Mouse (Mus musculus): ENCODE measurements at regions not wholly inside any gene's neighbourhood (a gene's known extent, or its start where the extent isn't known, plus 50 kb on each side); places are given as distances from the start of the nearest gene placed in this dataset.

DNA sequence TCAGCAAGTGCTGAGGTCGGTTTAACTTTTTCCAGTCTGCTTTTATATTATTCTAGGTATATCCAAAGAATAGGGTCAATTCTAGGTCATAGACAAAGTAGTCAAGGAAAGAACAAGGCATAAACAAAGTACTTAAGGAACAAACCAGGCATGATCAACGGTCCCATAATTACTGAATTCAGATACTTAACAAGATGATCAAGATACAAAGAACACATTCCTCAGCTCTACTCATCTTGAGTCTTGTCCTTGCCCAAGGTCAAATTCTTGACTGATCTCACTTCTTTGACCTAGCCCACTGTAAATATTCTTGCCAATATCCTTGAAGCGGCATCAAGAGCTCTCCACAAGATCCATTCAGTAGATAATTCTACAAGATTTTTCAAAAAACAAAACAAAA lies 458.1 kb upstream of the Nr5a2 start:
- no peak for DNase-seq (ENCODE audit: low spot score)

DNA sequence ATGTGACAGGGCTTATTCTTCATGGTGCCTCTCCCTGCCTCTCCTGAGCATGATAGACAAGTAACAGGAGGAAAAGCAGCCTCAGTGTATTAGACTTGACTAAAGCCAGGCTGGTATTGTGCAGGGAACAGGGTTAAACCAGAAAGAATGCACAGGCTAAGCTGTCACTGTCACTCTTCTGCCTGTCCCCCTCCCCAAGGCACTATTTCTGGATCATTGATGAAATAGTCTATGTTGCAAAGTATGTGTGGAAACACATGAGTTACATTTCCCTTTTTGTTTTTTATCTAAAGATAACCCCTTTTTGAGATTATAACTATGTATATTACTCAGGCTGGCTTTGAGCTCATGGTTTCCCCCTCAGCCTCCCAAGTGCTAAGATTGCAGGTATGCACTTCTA lies 436.5 kb upstream of the Nr5a2 start:
- DNase-seq (ENCODE audit: low spot score): no peak

DNA sequence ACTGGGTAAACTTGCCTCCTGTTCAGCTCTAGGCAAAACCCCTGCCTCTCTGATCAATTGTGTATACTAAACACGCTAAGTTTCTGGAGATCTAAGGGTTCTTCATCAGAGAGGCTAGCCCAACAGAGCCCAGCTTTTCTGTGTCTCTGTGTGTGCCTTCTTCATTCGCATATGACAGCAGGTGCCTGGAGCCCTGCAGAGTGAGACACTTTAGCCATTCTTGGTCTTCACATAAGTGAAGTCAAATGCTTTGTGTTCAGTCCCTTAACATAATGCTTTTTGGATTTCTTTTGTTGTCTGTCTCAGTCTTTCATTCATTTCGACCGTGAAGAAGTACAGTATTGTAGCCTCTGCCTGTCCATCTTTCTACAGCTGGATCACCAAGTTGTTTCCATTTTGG lies 427.3 kb upstream of the Nr5a2 start:
- DNase-seq (ENCODE audit: low spot score): no peak

DNA sequence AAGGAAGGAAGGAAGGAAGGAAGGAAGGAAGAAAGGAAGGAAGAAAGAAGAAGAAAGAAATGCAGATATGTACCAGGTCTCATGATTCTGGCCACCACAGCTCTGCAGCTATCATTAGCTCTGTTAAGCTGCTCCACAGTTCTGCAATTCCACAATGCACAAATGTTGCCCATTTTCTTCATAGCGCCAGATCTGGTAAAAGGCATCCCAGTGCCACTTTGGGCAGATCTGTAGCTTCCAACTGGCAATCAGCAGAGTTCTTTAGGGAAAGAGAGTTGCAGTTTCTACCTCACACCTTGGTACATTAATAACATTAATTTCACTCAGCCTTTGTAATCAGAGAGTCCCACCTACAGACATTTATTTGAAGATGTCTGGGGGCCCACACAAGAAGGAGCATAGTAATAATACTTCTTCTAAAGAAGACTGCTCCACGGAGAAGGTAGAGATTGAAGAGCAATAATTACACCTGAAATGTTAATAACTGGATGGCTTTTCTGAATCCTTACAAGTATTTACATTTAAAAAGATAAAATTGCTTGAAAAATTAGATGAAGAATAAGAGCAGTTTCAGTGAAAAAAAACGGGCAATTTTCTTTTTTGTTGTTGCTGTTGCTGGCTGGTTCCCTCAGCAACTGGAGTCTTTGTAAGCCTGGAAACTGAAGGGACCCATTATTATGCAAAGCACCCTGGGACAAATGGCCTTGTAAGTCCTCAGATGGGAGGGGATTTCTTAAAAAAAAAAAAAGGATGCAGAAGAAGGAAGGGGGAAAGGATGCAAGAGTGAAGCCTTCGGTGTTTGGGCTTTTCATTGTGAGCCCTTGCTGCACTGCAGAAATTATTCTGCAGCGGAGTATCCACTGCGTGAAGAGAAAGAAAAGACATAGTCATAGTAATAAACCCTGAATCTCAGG lies 418.1 kb upstream of the Nr5a2 start:
- DNase-seq (ENCODE audit: low spot score): no peak

DNA sequence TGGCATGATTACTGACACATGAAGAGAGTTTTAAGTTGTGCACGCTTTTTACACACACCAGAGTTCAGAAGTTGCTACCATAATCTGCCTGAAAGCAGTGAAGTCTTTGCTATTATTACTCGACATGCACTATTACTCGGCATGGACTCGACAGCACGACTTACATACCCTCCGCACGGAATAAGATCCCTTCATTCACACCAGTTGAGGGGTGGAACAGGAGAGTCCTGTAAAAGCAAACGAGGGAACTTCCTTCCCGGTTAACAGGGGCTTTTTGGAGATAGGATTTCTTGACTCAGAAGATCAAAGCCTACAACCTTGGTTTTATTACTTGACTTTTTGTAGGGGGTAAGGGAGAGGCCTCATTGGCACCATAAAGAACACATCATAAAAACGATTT lies 416.4 kb upstream of the Nr5a2 start:
- DNase-seq (ENCODE audit: low spot score): no peak

DNA sequence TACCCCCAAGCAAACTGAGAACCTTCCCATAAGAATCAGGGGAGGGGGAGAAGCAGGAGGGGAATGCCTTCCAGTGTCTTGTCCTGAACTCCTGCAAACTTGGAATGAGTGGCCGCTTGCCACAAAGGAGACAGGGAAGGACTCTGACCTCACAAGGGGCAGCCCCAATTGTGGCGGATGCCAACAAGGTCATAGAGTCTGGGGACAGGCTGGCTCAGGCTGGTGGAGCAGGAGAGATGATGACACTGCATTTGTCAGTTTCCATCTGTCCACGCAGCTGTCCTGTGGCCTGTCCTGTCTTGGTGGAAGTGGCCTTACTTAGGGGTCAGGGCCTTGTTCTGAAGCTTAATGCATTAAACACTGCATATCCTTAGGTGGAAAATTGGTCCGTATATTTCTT lies 414.4 kb upstream of the Nr5a2 start:
- no peak for DNase-seq (ENCODE audit: low spot score)

DNA sequence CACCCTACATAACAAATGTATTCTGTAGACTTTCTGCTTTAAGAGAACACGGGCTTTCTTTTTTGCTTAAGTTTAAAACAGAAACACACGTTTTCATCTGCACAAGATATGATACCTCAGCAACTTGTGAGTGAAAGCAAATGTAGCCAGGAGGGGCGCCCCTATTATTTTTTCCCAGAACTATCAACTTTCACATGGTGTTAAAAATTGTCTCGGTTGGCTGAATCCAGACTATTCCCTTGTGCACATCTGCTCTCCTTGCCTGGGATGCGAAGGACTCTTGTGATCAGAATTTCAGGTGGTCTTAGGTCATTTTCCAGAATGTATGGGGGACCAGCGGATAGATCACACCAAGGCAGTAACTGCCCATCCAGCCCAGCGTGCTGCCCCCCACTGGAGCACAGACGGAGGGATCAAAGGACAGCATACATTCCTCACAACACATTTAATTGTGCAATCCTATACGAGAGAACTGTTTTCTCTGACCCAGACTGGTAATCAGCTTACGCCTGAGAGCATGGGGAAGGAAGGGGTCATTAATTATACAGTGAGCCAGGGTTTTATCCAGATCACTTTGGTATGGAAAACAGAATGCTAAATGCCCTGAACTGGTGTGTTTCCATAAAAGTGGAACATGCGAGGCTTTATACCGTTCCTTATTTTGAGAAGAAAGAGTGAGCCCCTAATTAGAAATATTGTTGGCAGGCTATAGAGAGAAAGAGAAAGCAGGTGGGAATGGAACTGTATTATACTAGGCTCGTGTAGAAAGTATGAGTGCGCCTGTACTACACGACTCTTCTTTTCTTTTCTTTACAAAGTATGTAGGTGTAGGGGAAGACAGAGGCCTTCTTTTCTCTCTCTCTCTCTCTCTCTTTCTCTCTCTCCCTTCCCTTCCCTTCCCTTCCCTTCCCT lies 413.5 kb upstream of the Nr5a2 start:
- DNase-seq (ENCODE audit: low spot score): no peak

DNA sequence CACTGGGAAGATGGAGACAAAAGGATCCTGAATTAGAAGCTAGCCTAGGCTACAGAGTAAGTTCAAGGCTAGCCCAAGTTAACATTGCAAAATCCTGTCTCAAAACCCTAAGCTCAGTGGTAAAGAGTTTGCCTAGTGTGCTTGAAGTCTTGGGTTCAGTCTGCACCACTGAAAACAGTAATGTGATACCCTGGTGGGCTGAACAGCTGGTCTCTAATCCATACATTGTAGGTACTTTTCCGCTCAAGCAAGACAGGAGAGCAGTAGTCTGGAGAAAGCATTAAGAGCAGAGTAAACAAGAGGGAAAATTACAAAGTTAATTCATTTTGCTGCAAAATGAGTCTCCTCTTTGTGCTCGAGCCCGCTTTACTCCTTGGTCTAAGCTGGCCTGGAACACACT lies 412.0 kb upstream of the Nr5a2 start:
- no peak for DNase-seq (ENCODE audit: low spot score)

DNA sequence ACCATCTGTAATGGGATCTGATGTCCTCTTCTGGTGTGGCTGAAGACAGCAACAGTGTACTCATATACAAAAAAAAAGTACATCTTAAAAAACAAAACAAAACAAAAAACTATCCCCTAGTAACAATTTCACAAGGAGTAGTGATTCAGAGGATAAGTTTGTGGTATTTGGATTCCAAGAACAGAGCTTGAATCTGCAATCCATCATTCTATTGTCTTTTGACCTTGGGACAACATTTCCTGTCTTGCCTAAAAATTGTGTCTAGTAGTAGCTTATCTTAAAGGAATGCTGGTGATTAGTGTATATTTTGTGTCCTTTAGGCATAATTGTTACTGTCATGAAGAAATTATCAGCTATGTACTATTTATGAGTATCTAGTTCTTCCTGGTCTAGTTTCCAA lies 404.1 kb upstream of the Nr5a2 start:
- no peak for DNase-seq (ENCODE audit: low spot score)

DNA sequence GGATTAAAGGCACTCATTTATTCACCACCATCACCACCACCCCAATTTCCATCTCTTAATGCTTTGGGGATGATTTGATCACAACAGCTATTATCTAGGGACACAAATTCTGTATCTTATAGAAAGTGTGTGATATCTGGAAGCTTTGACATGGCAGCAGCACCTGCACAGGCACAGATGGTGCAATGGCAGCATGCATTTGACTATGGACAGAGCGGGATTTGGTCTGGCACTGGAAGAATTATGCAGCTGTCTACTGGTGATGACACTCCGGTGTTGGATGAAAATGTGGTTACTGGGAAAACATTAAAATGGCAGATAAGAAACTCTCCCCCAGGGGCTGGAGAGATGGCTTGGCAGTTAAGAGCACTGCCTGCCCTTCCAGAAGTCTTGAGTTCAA lies 403.7 kb upstream of the Nr5a2 start:
- no peak for DNase-seq (ENCODE audit: low spot score)

DNA sequence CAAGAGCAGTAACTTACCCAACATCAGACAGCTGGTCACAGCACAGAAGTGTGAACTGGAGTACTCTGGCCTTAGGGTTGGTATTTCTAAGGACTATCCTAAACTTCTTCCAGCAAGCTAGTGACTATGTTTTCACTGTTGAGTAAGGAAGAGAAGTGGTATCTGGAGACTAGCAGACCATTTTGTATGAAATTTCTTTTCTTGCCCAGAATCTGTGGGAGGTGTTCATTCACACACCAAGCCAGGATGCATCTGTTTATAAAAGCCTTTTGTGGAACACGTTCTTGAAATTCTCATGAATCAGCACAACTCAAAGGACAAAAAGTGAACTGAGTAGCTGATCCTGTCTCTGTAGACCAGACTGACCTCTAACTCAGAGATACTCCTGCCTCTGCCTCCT lies 403.3 kb upstream of the Nr5a2 start:
- DNase-seq (ENCODE audit: low spot score): no peak

DNA sequence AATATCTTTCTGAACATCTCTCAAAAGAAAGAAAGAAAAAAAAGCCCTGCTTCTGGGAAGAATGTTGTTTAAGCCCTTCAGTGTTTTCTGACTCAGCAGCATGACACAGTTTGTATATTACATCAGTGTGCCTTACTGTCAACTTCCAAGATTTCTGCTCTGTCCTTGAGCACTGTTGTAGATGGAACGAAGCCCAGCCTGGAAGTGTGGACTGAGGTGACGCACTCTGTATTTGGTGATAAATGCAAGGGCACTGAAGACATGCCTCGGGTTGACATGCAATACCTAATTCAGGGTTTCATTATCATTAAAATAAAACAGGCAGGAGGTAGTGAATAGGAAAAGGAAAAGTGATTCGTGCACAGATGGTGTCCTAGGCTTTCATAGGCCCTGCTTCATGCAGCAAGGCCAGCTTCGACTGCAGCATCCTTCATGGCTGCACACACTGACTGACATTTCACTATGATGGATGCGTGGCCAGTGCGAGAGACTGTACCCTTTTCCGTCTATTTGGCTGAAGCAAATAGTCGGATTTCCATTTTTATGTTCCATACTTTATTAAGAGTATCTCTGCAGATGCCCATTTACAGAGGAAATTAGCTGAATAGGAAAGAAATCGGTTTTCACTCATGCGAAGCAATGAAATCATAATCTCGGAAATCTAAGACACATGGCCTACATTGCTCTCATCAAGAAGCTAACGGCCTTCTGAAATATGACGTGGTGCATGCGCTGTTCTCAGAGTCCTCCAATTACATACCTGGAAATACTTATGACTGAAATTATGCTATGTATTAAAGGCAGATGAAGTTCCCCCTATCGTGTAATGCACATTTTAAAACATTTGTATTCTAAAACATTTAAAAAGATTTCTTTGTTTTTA lies 400.7 kb upstream of the Nr5a2 start:
- no peak for DNase-seq (ENCODE audit: low spot score)

DNA sequence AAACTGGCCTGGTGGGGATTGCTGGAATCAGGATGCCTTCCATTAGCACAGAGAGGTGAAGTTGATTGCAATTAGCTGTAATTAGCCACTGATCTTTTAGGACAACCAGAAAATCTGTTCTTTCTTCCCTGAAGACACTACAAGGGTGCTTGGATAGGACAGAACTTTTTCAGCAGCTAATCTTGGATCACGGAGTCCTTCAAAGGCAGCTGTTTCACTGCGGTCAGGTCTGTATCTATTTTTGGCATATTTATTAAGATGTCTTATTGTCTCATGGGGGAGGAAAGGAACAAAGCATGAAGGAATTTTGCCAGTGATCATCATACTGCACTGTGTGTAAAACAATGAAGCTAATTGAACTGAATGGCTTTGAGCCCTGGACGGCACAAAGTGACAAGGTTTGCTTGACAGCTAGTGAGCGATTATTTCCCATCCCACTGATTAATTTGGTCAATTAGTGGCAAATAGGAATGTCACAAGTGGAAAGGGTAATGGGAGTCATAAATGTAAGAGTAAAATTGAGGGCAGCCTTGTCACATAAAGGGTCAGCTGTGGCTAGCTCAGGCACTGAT lies 395.8 kb upstream of the Nr5a2 start:
- no peak for DNase-seq (ENCODE audit: low spot score)

DNA sequence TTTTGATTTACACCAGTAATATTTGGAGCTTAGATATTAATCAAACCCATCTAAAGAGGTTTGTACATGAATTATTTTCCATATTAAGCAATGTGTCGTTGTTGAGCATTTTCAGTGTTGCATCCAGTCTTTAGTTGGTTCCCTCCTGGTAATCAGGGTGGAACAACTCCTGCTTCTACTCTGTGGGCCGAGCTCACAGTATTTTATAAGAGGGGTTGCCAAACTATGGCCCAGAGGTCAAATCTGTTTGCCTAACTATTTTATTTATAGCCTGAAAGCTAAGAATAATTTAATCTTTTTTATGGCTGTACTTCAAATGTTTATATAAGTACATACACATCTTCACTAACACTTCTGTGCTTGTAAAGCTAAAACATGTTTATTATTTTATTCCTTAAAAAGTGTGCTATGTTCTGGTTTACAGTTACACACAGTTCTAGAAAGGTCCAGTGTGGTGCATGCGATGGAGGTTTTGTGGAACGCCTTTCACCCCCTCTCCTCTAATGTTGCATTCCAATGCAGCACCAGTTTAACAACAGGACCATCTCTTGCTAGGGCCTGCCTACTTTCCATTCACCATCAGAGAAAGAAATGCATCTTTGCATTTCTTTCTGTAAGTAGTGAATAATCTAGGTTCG lies 392.3 kb upstream of the Nr5a2 start:
- no peak for DNase-seq (ENCODE audit: low spot score)

DNA sequence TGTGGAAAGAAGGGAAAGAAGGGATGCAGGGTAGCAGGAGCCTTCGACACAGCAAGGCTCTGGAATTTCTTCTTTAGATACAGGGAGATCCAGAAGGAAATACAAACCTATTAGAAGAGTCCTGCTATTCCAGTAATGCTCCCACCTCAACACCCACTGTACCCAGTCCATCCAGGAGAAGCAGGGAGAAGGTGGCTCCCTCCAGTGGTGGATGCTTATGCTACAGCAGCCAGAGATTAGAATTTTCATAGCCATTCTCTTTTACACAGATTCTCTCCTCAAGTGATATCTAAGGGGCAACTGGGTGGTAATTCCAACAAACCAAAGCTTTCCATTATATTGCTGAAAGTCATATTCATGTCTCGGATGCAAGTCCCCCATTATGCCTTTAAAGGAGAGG lies 373.9 kb upstream of the Nr5a2 start:
- DNase-seq (ENCODE audit: low spot score): no peak

DNA sequence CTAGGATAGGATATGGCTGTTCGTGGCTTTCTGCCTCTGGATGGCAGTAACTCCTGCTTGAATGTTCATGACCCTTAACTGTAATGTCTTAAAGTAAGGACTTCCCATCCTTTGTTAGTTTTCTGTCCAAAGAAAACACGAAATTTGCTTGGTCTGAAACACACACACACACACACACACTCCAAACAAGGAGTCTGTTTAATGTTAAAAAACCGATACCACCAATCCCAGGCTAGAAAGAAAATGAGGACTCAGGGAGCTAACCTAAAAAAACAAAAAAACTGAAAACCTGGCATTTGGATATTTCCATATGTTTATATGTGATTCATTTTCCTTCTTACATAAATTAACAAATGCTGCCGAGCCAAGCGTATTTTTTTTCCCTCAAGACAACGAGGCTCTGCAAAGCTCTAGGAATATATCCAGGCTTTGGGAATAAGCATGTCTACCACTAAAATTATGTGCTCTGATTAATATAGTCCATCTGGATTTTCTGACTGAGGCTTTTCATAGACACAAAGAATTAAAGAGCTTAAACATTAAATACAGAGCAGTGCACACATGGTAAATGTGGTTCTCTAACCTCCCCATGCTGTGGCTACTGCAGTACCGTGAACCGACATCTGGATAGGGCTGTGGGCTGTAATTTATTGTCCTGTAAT lies 372.0 kb upstream of the Nr5a2 start:
- DNase-seq (ENCODE audit: low spot score): no peak

DNA sequence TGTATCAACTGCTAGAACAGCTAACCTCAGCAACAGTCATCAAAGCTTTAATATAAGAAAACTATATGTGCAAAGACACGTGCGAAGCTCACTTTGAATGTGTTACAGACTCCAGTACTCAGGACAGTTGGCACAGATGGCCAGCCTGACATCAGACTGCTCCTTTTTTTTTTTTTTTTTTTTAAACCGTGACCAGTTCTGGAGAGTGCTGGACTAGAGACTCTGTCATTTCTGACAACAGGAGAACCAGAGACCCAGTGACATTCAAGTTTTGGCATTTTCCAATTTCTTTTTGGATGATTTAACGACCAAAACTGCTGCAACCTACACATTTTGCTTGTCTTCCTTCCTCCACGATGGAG lies 371.5 kb upstream of the Nr5a2 start:
- DNase-seq (ENCODE audit: low spot score): no peak

DNA sequence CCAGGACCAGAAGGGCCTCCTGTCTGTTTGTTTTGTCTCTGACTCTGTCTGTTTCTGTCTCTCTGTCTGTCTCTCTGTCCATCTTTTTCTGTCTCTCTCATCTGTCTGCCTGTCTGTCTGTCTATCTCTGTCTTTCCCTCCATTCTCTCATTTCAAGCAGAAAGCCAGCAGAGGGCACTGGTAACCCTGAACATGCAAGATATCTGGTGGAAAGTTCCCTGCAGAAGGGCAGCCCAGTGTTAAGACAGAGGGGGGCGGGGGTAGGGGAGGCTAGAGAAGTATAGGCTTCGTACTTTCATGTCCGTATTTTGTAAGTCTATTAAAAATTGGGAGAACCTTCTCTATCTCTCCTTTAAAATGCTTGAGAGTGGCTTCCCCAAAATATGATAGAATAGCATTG lies 370.4 kb upstream of the Nr5a2 start:
- DNase-seq (ENCODE audit: low spot score): no peak

DNA sequence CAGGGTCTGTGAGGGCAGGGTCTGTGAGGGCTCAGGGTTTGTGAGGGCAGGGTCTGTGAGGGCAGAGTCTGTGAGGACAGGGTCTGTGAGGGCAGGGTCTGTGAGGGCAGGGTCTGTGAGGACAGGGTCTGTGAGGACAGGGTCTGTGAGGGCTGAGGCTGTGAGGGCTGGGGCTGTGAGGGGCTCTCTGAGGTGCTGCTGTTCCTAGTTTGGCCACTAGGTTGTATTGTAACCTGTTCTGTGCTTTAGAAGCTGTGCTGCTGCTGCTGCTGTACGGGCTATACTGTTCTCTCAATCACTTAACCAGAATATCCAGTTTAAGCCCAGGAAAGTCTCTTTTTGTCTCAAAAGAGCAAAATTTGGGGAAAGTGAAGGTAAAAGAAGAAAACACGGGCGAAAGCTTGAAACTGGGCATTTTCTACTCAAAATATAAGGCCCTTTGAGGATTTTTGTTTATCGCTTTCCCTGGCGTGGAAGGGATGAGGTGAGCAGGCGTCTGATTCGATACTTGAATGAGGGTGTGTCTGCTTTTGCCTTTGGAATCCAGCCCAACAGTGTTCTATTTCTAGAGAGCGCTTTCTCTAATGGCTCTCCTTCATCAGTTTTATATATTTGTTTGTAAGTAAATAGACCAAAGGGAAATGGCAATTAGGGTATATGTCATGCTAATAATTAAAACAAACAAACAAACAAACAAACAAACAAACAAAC lies 363.8 kb upstream of the Nr5a2 start:
- DNase-seq (ENCODE audit: low spot score): no peak

DNA sequence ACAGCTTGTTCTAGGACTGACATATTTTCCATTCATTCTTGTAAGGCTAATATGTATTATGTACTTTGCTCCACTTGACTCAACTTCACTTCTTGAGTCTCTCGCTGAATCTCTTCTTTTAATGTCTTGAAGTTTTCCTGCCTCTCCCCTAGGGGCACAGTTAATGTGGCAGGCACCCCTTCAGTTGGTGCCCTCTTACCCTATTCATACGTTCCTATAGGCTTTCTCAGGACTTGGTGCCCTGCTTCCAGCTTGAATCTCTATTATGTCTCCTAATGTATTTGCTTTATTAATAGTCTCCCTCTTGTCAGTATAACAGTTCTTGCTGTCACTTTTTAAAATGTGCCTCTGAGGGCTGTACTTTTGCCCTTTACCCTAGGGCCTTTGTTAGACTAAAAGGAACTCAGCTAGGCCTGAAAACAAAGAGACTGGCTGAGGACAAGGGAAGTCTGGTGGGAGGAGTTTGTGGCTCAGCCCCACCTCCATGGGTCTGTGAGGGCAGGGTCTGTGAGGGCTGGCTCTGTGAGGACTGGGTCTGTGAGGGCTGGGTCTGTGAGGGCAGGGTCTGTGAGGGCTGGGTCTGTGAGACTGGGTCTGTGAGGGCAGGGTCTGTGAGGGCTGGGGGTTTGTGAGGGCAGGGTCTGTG lies 362.9 kb upstream of the Nr5a2 start:
- DNase-seq (ENCODE audit: low spot score): no peak

Measured in MN1 (cell line).